Mouse (Mus musculus) heart, embryonic 11.5 days (tissue): ENCODE results near the gene 1700019D03Rik. TPM values are rescaled to one million over a fixed set of nuclear protein-coding genes. Genes with fewer than 3 reads are reported as not detected.

Source experiments
- ATAC-seq: fragments of 200-750 bp; cut with Nextera tagmentation; replicated peaks from 2 replicates; pipeline ENCODE4 v1.8.0; 2017; ENCODE audit warnings: moderate library complexity; ENCODE audit not compliant: insufficient number of reproducible peaks, low FRiP score, low TSS enrichment
- H3K27ac ChIP-seq: fragments of 300-500 bp; sonication (generic); 2 replicates; pipeline ENCODE4 v1.5.1; 2014; ENCODE audit warnings: mild to moderate bottlenecking, low read depth, low read length
- H3K27me3 ChIP-seq: fragments of 300-500 bp; sonication (generic); 2 replicates; pipeline ENCODE4 v1.6.1; 2014; ENCODE audit warnings: mild to moderate bottlenecking, low read length, mixed read lengths; ENCODE audit not compliant: control insufficient read depth, insufficient read depth
- H3K36me3 ChIP-seq: fragments of 300-500 bp; sonication (generic); 2 replicates; pipeline ENCODE4 v1.6.1; 2014; ENCODE audit warnings: mild to moderate bottlenecking, low read length, moderate library complexity, mixed read lengths; ENCODE audit not compliant: control insufficient read depth, insufficient read depth
- H3K4me1 ChIP-seq: fragments of 300-500 bp; sonication (generic); 2 replicates; pipeline ENCODE4 v1.6.1; 2014; ENCODE audit warnings: low read length; ENCODE audit not compliant: control insufficient read depth, insufficient read depth
- H3K4me2 ChIP-seq: fragments of 300-500 bp; sonication (generic); 2 replicates; pipeline ENCODE4 v1.6.1; 2014; ENCODE audit warnings: mild to moderate bottlenecking, moderate library complexity
- H3K4me3 ChIP-seq: fragments of 300-500 bp; sonication (generic); 2 replicates; pipeline ENCODE4 v1.5.1; 2014; ENCODE audit warnings: low read depth, low read length
- H3K9ac ChIP-seq: fragments of 300-500 bp; sonication (generic); 2 replicates; pipeline ENCODE4 v1.6.1; 2014; ENCODE audit warnings: mild to moderate bottlenecking, low read depth, low read length, moderate library complexity
- H3K9me3 ChIP-seq: fragments of 300-500 bp; sonication (generic); replicated peaks from 2 replicates; pipeline ENCODE4 v1.6.1; 2016; ENCODE audit warnings: low read length; ENCODE audit not compliant: control insufficient read depth
- WGBS: fragments of 180-500 bp; shearing (Covaris S2); extraction: QIAGEN DNeasy Blood & Tissue Kit; methylation state at CpG from one replicate; pipeline ENCODE4 v1.1.7; 2014; ENCODE audit not compliant: insufficient replicate concordance; 5-methylcytosine and 5-hydroxymethylcytosine counted together
- polyA plus RNA-seq: library from polyadenylated mRNA; unstranded; fragments of >200 nt; fragmentation: Nextera tagmentation; extraction: Ambion mirVana; gene quantifications from 2 replicates; pipeline ENCODE4 v1.2.1, GENCODE M21; 2014

Gene 1700019D03Rik
- polyA plus RNA-seq, 1 experiment from 2014 or later, result 0.72 TPM

DNA sequence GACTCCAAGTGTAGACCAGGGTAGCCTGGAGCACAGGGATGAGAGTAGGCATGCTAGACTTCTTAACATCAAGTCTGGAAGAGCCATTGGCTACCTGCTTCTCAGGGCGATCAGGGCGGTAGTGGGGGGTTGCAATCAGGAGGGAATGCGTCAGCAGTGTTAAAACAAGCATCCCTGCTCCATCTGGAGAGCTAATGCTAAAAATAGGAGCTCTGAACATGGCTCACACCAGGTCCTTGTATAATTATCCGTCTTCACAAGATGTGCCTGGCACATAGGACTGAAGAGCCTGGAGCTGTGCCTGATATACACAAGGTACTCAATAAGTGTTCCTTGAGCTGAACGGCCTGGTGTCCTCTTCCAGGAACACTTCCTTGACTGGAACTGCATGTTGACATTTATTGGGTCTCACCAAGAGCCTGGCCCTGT lies 17.5 kb upstream of the 1700019D03Rik start:
- H3K9me3 ChIP-seq, result no peaks in the 10 kb centered on the region
- H3K9ac ChIP-seq, result no peak overlapping the region
- no peak overlapping the region for H3K27ac ChIP-seq
- H3K4me3 ChIP-seq, result no peak overlapping the region
- no peak overlapping the region for H3K4me2 ChIP-seq
- H3K36me3 ChIP-seq, result no peaks in the 10 kb centered on the region
- ATAC-seq, result no peak
- H3K27me3 ChIP-seq, result no peaks in the 10 kb centered on the region
- 51% methylated on average over 5 of the region's 5 CpGs for WGBS
- no peaks in the 10 kb centered on the region for H3K4me1 ChIP-seq

DNA sequence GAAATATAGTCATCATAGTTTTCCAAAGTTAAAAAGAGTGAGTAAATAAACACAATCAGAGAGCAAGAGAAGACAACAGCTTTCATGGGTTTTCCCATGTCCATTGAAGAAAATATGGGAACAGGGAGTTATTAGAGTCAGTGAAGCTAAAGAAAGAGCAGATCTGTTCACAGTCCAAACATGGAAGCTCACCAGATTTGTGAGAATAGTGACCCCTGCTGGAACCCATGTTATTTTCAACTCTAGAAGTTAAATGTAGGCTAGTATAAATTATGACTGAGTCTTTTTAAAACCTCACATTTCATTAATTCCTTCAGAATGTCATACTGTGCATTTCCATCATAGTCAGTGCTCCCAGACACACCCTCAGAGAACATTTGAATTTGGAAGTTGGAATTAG lies 12.6 kb upstream of the 1700019D03Rik start:
- H3K27ac ChIP-seq, result no peak overlapping the region
- ATAC-seq, result no peak

DNA sequence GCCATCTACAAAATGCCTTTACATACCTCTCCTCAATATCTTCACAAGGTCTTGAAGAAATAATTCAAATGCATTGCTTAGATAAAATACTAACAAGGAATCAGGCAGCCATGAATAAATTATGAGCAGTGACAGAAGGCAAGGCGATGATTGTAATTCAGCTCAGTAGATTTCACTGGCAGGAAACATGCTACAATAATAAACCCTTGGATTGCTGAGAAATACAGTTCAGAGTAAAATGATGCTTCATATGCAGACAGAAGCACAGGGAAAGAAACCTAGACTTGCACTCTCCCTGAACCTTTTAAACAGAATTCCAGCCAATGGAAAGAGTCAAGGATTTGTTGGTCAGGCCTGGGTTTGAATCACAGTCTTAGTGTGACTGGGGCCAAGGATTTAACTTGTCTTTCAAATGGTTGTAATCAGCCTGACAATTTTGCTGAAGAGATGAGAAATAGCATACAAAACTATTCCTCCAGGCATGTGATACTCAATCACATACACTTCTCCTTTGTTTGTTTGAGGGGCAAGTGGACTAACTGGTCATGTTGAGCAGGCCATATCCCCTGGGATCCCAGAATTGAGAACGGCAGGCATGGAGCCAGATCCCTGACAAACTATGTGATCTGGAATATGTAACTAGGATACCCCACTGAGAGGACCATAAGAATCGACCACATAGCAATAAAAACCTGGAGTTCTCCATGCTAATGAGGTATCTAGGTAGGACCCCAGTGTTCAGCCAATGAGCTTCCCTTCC lies 1.1 kb downstream of the 1700019D03Rik start:
- no peaks in the 10 kb centered on the region for H3K36me3 ChIP-seq
- ATAC-seq, result no peak
- no peak overlapping the region for H3K27ac ChIP-seq
- H3K27me3 ChIP-seq, result no peaks in the 10 kb centered on the region
- 63% methylated on average over 3 of the region's 3 CpGs for WGBS
- H3K4me2 ChIP-seq, result no peak overlapping the region
- H3K9me3 ChIP-seq, result no peaks in the 10 kb centered on the region
- H3K4me3 ChIP-seq, result no peak overlapping the region
- H3K9ac ChIP-seq, result no peak overlapping the region
- H3K4me1 ChIP-seq, result no peaks in the 10 kb centered on the region

More for the DNA sequence above, 12.6 kb upstream of the 1700019D03Rik start:
- H3K36me3 ChIP-seq, result no peaks in the 10 kb centered on the region
- no peaks in the 10 kb centered on the region for H3K9me3 ChIP-seq
- no peaks in the 10 kb centered on the region for H3K27me3 ChIP-seq
- H3K4me3 ChIP-seq, result no peak overlapping the region
- no peak overlapping the region for H3K4me2 ChIP-seq
- no peak overlapping the region for H3K9ac ChIP-seq
- H3K4me1 ChIP-seq, result no peaks in the 10 kb centered on the region

DNA sequence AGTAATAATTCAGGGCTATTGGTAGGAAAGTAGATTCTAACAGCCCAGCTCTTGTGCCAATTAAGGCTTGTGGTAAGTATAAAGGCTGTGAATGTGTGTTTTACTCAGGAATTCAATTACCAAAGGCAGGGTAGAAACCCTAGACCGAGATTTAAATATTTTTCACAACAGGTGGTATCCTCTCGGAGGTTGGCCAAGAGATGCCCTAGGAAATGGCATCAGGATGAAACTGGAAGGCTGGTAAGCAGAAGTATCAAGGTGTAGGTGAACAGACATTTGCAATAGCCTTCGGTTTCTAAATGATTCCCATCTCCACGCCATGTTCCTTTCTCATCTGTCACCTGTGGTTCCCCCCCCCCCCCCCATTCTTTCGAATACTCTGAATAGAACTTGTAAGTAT lies 4.4 kb downstream of the 1700019D03Rik start:
- Histone ChIP-seq H3K4me3 (no peak overlapping the region), H3K27me3 (no peaks in the 10 kb centered on the region), H3K4me1 (no peaks in the 10 kb centered on the region), H3K36me3 (no peaks in the 10 kb centered on the region), H3K27ac (no peak overlapping the region), H3K4me2 (no peak overlapping the region), H3K9ac (no peak overlapping the region), H3K9me3 (no peaks in the 10 kb centered on the region)
- WGBS, result 67% methylated on average over 5 of the region's 5 CpGs
- no peak for ATAC-seq

DNA sequence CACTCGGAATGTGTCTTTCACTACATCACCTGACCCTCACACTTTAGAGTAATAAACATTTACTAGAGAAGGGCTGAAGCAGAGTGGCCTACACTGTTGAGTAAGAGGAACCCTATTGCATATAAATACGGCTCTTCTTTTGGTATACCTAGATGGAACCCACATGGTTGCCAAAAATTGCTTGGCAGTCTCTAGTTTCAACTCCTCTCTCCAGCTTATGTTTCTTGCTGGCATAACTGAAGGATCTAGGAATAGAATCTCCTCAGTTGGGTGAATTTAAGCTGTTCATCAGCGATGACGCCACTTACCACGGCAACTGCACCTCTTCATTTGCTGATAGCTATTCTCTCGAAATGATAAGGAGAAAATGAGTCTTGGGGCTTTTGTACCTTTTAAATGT lies 5.3 kb downstream of the 1700019D03Rik start:
- Histone ChIP-seq H3K27me3 (no peaks in the 10 kb centered on the region), H3K4me3 (no peak overlapping the region)

DNA sequence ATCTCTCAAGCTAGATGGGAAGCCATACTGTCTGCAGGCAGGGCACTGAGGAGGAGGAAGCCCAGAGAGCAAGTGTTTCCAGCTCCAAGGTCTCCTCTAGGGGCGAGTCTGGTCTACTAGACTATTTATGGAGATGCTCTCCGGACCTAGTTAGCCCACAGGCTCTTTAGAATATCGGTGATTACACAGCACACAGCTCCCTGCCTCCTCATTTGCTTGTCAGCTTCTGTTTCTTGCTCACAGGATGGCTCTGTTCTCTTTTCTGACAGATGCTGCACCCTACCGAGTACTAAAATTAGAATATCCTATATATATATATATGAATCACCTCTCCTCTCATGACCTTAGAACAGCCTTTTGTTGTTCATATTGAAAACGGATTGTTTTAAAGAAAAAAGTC lies 33.3 kb downstream of the 1700019D03Rik start:
- Histone ChIP-seq H3K9ac (no peak overlapping the region), H3K27me3 (no peaks in the 10 kb centered on the region), H3K4me3 (no peak overlapping the region), H3K4me2 (no peak overlapping the region), H3K36me3 (no peaks in the 10 kb centered on the region), H3K4me1 (no peaks in the 10 kb centered on the region), H3K27ac (no peak overlapping the region), H3K9me3 (no peaks in the 10 kb centered on the region)
- no peak for ATAC-seq
- WGBS, result 47% methylated on average over 5 of the region's 5 CpGs

More for the DNA sequence above, 5.3 kb downstream of the 1700019D03Rik start:
- WGBS, result 74% methylated on average over 6 of the region's 6 CpGs
- Histone ChIP-seq H3K27ac (no peak overlapping the region), H3K9me3 (no peaks in the 10 kb centered on the region), H3K4me2 (no peak overlapping the region), H3K9ac (no peak overlapping the region), H3K36me3 (no peaks in the 10 kb centered on the region), H3K4me1 (no peaks in the 10 kb centered on the region)
- ATAC-seq, result no peak

DNA sequence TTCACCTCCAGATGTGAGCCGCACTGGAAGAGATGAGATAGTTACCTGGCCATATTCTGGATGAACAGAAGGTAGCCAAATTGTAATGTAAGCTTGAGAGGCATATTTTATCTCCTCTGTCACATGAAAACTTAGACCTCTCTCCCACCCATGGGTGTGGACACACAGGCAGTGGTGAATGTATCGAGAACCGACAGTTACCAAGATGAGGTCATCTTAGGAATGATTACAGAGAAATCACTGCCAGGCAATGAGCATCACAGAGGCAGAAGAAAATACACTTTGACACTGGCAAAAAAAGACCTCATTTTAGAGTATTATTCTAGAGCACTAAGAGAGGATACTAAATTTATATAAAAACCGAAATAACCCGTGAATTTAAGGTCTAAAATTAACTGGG lies 46.8 kb downstream of the 1700019D03Rik start:
- no peaks in the 10 kb centered on the region for H3K27me3 ChIP-seq
- H3K9me3 ChIP-seq, result no peaks in the 10 kb centered on the region
- H3K4me3 ChIP-seq, result no peak overlapping the region
- no peak overlapping the region for H3K9ac ChIP-seq
- WGBS, result 58% methylated on average over 5 of the region's 5 CpGs
- no peak overlapping the region for H3K4me2 ChIP-seq
- no peak overlapping the region for H3K27ac ChIP-seq
- H3K4me1 ChIP-seq, result no peaks in the 10 kb centered on the region
- H3K36me3 ChIP-seq, result no peaks in the 10 kb centered on the region
- no peak for ATAC-seq

DNA sequence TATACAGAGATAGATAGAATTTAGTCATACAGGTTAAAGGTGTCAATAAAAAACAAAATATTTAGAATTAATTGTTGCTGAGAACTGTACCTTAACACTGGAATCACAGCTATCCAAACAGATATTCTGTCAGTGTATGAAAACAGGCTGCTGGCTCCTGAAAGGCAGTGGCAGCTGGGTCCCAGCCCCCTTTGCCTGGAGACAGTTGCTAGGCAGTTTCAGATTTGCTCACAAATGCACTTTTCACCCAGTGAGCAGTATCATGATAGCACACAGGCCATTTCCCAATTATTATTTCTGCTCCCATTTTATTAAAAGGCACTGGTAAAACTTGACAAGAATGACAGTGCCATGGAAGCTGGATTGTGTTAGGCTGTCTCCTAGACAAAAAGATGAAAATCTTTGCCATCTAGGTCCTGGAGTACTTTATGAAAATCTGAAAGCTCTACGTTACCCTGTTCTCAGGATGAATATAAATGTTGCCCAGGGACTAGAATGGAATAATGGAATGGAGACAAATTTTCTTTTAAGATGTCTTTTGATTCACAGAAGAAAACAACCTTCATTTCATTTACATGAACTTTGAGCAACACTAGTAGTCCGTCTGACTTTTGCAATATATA lies 48.0 kb downstream of the 1700019D03Rik start:
- 81% methylated on average over 2 of the region's 2 CpGs for WGBS
- H3K9me3 ChIP-seq, result no peaks in the 10 kb centered on the region
- no peak for ATAC-seq
- no peak overlapping the region for H3K27ac ChIP-seq
- H3K9ac ChIP-seq, result no peak overlapping the region
- no peaks in the 10 kb centered on the region for H3K27me3 ChIP-seq
- no peak overlapping the region for H3K4me2 ChIP-seq
- H3K4me1 ChIP-seq, result no peaks in the 10 kb centered on the region
- H3K36me3 ChIP-seq, result no peaks in the 10 kb centered on the region
- H3K4me3 ChIP-seq, result no peak overlapping the region

DNA sequence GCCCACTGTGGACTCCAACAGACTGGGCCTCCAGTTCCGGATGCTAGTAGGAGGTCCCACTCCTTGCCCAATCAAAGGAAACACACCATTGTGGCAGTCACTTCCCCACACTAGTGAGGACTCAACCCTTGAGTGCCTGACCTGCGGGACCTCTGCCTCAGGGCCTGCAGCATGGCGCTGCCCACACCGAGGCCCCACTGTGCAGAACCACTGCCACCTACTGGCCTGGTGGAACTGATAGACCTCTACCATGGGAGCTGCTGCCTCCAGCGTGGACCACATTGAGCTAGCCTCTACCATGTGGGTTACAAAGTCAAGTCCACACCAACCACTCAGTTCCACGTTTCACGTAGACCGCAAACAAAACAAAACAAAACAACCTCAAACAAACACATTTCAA lies 55.4 kb downstream of the 1700019D03Rik start:
- 67% methylated on average over 8 of the region's 8 CpGs for WGBS
- no peak overlapping the region for H3K4me3 ChIP-seq
- H3K27me3 ChIP-seq, result no peaks in the 10 kb centered on the region
- no peak overlapping the region for H3K4me2 ChIP-seq
- H3K4me1 ChIP-seq, result no peaks in the 10 kb centered on the region
- no peaks in the 10 kb centered on the region for H3K36me3 ChIP-seq
- H3K27ac ChIP-seq, result no peak overlapping the region
- H3K9ac ChIP-seq, result no peak overlapping the region
- ATAC-seq, result no peak
- no peaks in the 10 kb centered on the region for H3K9me3 ChIP-seq
